Mouse (Mus musculus) limb, embryonic 11.5 days (tissue): ENCODE results near the gene Scap. TPM values are rescaled to one million over a fixed set of nuclear protein-coding genes. Genes with fewer than 3 reads are reported as not detected.

ENCODE experiments used
- ATAC-seq: fragments of 200-750 bp; cut with Nextera tagmentation; 2 replicates; pipeline ENCODE4 v1.8.0; 2017; ENCODE audit warnings: low read depth; ENCODE audit not compliant: insufficient number of reproducible peaks, low FRiP score, low TSS enrichment
- DNase-seq: peaks from one replicate; pipeline ENCODE4 v3.0.0-alpha.2; 2015; ENCODE audit warnings: low spot score
- H3K27ac ChIP-seq: fragments of 300-500 bp; sonication (generic); replicated peaks from 2 replicates; pipeline ENCODE4 v1.5.1; 2014; ENCODE audit warnings: low read depth, mild to moderate bottlenecking, low read length
- H3K27me3 ChIP-seq: fragments of 300-500 bp; sonication (generic); 2 replicates; pipeline ENCODE4 v1.6.1; 2014; ENCODE audit warnings: mild to moderate bottlenecking, low read length, mixed read lengths; ENCODE audit not compliant: control insufficient read depth, insufficient read depth
- H3K36me3 ChIP-seq: fragments of 300-500 bp; sonication (generic); 2 replicates; pipeline ENCODE4 v1.6.1; 2014; ENCODE audit warnings: mild to moderate bottlenecking, low read length, moderate library complexity, mixed read lengths; ENCODE audit not compliant: control insufficient read depth, insufficient read depth
- H3K4me1 ChIP-seq: fragments of 300-500 bp; sonication (generic); 2 replicates; pipeline ENCODE4 v1.6.1; 2014; ENCODE audit warnings: low read length, mixed read lengths; ENCODE audit not compliant: control insufficient read depth, insufficient read depth
- H3K4me2 ChIP-seq: fragments of 300-500 bp; sonication (generic); 2 replicates; pipeline ENCODE4 v1.6.1; 2014; ENCODE audit warnings: low read depth, mild to moderate bottlenecking, moderate library complexity; ENCODE audit not compliant: severe bottlenecking
- H3K4me3 ChIP-seq: fragments of 300-500 bp; sonication (generic); 2 replicates; pipeline ENCODE4 v1.5.1; 2014; ENCODE audit warnings: low read depth, low read length
- H3K9ac ChIP-seq: fragments of 300-500 bp; sonication (generic); 2 replicates; pipeline ENCODE4 v1.6.1; 2014; ENCODE audit warnings: mild to moderate bottlenecking, low read length
- H3K9me3 ChIP-seq: fragments of 300-500 bp; sonication (generic); 2 replicates; pipeline ENCODE4 v1.6.1; 2016; ENCODE audit warnings: low read length; ENCODE audit not compliant: control insufficient read depth
- WGBS: fragments of 180-500 bp; shearing (Covaris S2); extraction: QIAGEN DNeasy Blood & Tissue Kit; methylation state at CpG from one replicate; pipeline ENCODE4 v1.1.7; 2014; 5-methylcytosine and 5-hydroxymethylcytosine counted together
- polyA plus RNA-seq: library from polyadenylated mRNA; unstranded; fragments of >200 nt; fragmentation: Nextera tagmentation; extraction: Ambion mirVana; gene quantifications from 2 replicates; pipeline ENCODE4 v1.2.1, GENCODE M21; 2014

Scap gene
- polyA plus RNA-seq, 1 experiment from 2014 or later = 22.1 TPM

- peaks cover 2% of the 10 kb centered on the region; the same call in 1 of the 2 replicates for H3K36me3 ChIP-seq
- peak within 1 kb of the TSS; percentile 58 for H3K4me3 ChIP-seq
- DNase-seq (peak; percentile 92), ATAC-seq (peak; percentile 98)
- H3K27ac ChIP-seq = peak within 1 kb of the TSS; percentile 84
- 0 out of 2 replicates have a peak, but pooled peaks cover 4% of the 10 kb centered on the region for H3K9me3 ChIP-seq
- no peaks in the 10 kb centered on the region for H3K4me1 ChIP-seq
- no peaks in the 10 kb centered on the region for H3K27me3 ChIP-seq
- under 1% methylated on average over 46 of the region's 46 CpGs for WGBS
- peak within 1 kb of the TSS; percentile 75 for H3K9ac ChIP-seq
- peak within 1 kb of the TSS; percentile 64 for H3K4me2 ChIP-seq
These were observed 28.0 kb upstream of the Scap start, which contains the start of gene Elp6 for GRCm38 (mm10) chr9:110304969-110305651. TSS of gene Elp6 (plus strand) at chr9:110305173.

GRCm38 (mm10) chr9:110306371-110306770 lies 26.7 kb upstream of the Scap start:
- Histone ChIP-seq H3K27ac (no peak overlapping the region), H3K4me1 (no peaks in the 10 kb centered on the region), H3K9me3 (0 out of 2 replicates have a peak, but pooled peaks cover 4% of the 10 kb centered on the region), H3K36me3 (peaks cover 2% of the 10 kb centered on the region; the same call in 1 of the 2 replicates), H3K4me3 (no peak overlapping the region), H3K9ac (no peak overlapping the region), H3K4me2 (no peak overlapping the region; the same call in 1 of the 2 replicates), H3K27me3 (no peaks in the 10 kb centered on the region)
- ATAC-seq (no peak), DNase-seq (no peak)
- 88% methylated on average over 5 of the region's 5 CpGs for WGBS

GRCm38 (mm10) chr9:110314706-110315105 lies 18.4 kb upstream of the Scap start:
- 87% methylated on average over 5 of the region's 5 CpGs for WGBS
- Histone ChIP-seq H3K4me1 (no peaks in the 10 kb centered on the region), H3K27me3 (no peaks in the 10 kb centered on the region), H3K36me3 (peaks cover 16% of the 10 kb centered on the region), H3K4me3 (no peak overlapping the region), H3K27ac (no peak overlapping the region), H3K9ac (no peak overlapping the region), H3K4me2 (no peak overlapping the region), H3K9me3 (no peaks in the 10 kb centered on the region)
- no peak for DNase-seq
- ATAC-seq = no peak

- Histone ChIP-seq H3K36me3 (peaks cover 14% of the 10 kb centered on the region), H3K27me3 (no peaks in the 10 kb centered on the region), H3K4me1 (no peaks in the 10 kb centered on the region), H3K9me3 (no peaks in the 10 kb centered on the region), H3K4me3 (no peak overlapping the region), H3K9ac (no peak overlapping the region), H3K27ac (no peak overlapping the region), H3K4me2 (no peak overlapping the region)
- no peak for ATAC-seq
- 93% methylated on average over 6 of the region's 6 CpGs for WGBS
- no peak for DNase-seq
These were observed 17.7 kb upstream of the Scap start for GRCm38 (mm10) chr9:110315410-110315809.

GRCm38 (mm10) chr9:110315904-110316303 lies 17.2 kb upstream of the Scap start:
- H3K4me2 ChIP-seq = no peak overlapping the region
- no peaks in the 10 kb centered on the region for H3K9me3 ChIP-seq
- no peak for ATAC-seq
- no peak for DNase-seq
- H3K4me1 ChIP-seq = no peaks in the 10 kb centered on the region
- WGBS = 95% methylated on average over 8 of the region's 8 CpGs
- H3K36me3 ChIP-seq = peaks cover 18% of the 10 kb centered on the region
- H3K9ac ChIP-seq = no peak overlapping the region
- H3K27ac ChIP-seq = no peak overlapping the region
- H3K4me3 ChIP-seq = no peak overlapping the region
- H3K27me3 ChIP-seq = no peaks in the 10 kb centered on the region

- Histone ChIP-seq H3K36me3 (peaks cover 16% of the 10 kb centered on the region), H3K27me3 (no peaks in the 10 kb centered on the region), H3K4me2 (no peak overlapping the region), H3K27ac (no peak overlapping the region), H3K4me1 (no peaks in the 10 kb centered on the region), H3K4me3 (no peak overlapping the region), H3K9me3 (no peaks in the 10 kb centered on the region), H3K9ac (no peak overlapping the region)
- ATAC-seq = no peak
- 96% methylated on average over 8 of the region's 8 CpGs for WGBS
- DNase-seq = no peak
These were observed 16.6 kb upstream of the Scap start for GRCm38 (mm10) chr9:110316503-110316902.

- no peaks in the 10 kb centered on the region for H3K4me1 ChIP-seq
- H3K9ac ChIP-seq = no peak overlapping the region
- H3K9me3 ChIP-seq = no peaks in the 10 kb centered on the region
- DNase-seq (no peak), ATAC-seq (no peak)
- H3K36me3 ChIP-seq = peaks cover 11% of the 10 kb centered on the region
- no peaks in the 10 kb centered on the region for H3K27me3 ChIP-seq
- no peak overlapping the region for H3K4me2 ChIP-seq
- no peak overlapping the region for H3K4me3 ChIP-seq
- 95% methylated on average over 10 of the region's 10 CpGs for WGBS
- H3K27ac ChIP-seq = no peak overlapping the region
These were observed 12.3 kb upstream of the Scap start for GRCm38 (mm10) chr9:110320769-110321168.

GRCm38 (mm10) chr9:110322972-110323371 lies 10.1 kb upstream of the Scap start:
- ATAC-seq (no peak), DNase-seq (no peak)
- no peak overlapping the region for H3K4me2 ChIP-seq
- H3K27ac ChIP-seq = no peak overlapping the region
- no peaks in the 10 kb centered on the region for H3K4me1 ChIP-seq
- H3K9me3 ChIP-seq = no peaks in the 10 kb centered on the region
- peaks cover 7% of the 10 kb centered on the region for H3K36me3 ChIP-seq
- no peaks in the 10 kb centered on the region for H3K27me3 ChIP-seq
- H3K4me3 ChIP-seq = no peak overlapping the region
- H3K9ac ChIP-seq = no peak overlapping the region

- Histone ChIP-seq H3K27me3 (no peaks in the 10 kb centered on the region), H3K27ac (no peak overlapping the region), H3K9me3 (no peaks in the 10 kb centered on the region), H3K4me3 (no peak overlapping the region), H3K4me1 (no peaks in the 10 kb centered on the region), H3K9ac (no peak overlapping the region), H3K4me2 (no peak overlapping the region), H3K36me3 (peaks cover 4% of the 10 kb centered on the region; the same call in 1 of the 2 replicates)
- WGBS = 87% methylated on average over 1 of the region's 1 CpGs
- DNase-seq (no peak), ATAC-seq (no peak)
These were observed 8.9 kb upstream of the Scap start for GRCm38 (mm10) chr9:110324181-110324580.
